Mouse (Mus musculus) c-Kit-positive CD71-positive TER-119-negative erythroid progenitor cells, embryonic 14.5 days (primary cell): ENCODE data around the gene Cfap58.

Experiments
- DNase-seq: peaks from one replicate; pipeline ENCODE4 v3.0.0-alpha.2; 2013; ENCODE audit warnings: low read depth

Gene Cfap58

DNA sequence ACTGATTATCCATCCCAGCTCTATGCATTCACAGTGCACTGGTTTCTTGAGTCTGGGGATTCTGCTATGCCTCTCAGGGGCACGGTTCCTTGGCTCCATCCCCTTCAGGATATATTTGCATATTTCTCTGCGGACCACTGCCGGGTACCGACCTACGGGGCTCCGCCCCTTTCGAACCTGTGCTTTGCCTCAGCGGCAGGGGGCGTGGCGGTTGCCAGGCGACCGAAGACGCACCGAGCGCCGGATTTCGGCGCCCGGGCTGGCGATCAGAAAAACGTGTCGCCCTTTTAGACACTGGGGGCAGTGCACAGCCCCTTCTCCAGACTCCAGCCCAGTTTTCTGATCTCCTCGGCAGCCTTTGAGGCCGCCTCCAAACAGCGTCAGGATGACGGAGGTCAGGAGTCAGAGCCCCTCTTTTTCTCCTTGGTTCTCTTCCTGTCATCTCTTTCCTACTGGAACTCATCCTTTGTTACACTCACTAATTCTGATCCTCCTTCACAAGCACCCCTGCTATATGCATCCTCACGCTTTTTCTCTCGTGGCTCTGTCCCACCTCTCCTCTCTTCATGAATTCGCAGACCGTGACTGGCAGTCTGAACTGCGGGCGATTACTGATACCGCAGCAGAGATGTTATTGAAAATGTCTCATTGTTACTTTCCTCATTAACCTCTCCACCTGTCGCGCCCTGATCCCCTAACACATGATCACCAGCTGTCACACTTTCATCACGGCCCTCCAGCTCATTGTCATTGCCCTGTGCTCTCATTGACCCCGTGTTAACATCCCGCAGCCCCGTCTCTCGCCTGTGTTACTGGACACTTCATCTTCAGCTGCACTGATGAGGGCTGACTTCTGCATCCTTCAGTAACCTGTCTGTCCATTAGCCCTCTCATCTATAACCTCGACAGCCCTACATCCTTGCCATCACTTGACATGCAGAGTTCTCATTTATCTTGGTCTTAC, at the start of gene Cfap58:
Gene Cfap58, plus strand, starts transcription at position 233 of the 964 bp plus-strand sequence.
- peak; percentile 19 for DNase-seq

DNA sequence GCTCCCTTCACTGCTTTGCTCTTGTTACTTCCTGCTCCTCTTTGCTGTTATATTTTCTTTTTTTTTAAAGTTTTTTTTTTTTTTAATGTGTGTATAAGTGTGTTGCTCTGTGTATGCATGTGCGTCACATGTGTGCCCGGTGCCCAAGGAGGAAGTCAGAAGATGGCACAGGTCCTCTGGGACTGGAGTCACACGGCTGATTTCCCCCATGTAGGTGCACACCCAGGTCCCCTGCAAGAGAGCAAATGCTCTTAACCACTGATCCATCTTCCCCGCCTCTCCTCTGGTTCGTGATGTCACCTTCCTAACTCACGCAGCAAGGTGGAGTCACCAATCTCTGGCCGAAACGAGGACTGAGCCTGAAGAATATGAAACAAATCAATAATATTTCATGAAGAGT, 49.4 kb upstream of the Cfap58 start:
- no peak for DNase-seq

DNA sequence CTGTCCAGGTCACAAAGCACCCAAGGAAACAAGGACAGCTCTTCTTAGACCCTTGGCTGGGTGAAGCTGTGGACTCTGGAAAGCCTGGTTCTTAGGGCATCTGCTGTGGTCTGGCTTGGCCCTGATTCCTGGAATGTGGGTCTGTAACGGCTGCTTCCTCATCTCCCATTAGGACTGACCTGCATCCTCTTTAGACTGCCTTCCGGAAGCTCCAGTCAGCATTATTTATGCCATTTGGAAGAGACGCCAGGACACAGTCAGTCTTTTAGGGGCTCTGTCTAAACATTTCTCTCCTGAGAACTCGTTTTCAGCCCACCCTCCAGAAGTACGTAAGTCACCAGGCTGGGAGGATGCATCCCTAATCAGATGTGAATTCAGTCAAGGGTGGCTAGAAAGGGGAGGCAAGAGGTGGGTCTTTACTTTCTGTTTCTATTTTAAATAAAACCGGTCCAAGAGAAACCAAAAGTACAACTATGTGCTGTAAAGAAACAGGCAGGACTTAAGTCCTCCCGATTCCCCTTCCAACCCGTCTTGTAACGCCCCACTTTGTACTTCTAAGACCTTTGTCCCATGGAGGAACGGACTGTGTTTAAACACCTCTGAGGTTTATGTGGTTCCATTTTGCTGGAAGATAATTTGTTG, 46.9 kb upstream of the Cfap58 start:
- no peak for DNase-seq

DNA sequence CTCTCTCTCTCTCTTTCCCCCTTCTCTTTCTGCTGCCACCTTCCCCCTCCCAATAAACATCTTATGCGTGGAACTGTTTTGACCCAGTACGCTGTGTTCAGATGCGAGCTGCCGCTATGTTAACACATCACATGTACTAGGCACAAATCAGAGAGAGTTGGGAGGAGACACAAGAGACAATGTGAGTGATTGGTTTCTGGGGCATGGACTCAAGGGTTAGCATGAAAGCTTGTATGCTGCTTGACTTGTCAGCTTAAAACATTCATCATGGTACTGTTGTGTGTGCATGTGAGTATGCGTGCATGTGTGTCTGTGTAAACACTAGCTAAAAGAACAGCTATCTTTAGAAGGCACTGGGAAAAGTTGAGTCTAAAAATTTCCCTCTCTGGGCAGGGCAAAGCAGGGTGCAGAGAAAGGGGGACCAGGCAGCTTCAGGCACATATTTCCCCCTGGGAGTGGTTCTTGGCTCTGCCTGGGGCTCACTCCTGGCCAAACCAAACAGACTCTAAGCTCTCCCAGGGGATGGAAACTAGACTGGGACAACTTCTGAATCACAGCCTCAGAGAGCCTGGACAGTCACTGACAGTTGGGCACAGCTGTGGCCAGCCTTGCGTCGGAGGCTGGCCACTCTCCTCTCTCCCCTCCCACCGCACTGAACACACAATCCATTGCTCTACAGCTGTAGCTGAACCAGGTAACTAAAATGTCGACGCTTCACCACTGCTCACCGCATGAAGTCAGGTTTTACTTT, 45.7 kb upstream of the Cfap58 start:
- no peak for DNase-seq

DNA sequence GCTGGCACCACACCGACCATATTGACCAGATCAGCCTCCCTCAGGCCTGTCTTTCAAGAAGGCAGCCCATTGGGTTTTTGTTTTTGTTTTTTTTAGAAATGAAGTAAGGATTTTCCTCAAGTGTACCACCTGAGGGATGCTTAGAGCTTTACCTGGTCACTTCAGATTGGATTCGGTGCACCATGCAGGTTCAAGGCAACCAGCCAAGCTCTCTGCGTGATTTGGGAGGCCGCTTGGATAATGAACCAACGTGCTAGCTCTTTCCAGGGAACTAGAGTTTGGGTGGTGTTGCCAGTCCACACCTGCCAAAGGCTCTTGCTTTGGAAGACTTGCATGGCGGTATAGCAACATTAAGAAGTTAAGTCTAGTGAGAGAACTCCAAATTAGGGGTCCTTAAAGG, 44.4 kb upstream of the Cfap58 start:
- DNase-seq = no peak

DNA sequence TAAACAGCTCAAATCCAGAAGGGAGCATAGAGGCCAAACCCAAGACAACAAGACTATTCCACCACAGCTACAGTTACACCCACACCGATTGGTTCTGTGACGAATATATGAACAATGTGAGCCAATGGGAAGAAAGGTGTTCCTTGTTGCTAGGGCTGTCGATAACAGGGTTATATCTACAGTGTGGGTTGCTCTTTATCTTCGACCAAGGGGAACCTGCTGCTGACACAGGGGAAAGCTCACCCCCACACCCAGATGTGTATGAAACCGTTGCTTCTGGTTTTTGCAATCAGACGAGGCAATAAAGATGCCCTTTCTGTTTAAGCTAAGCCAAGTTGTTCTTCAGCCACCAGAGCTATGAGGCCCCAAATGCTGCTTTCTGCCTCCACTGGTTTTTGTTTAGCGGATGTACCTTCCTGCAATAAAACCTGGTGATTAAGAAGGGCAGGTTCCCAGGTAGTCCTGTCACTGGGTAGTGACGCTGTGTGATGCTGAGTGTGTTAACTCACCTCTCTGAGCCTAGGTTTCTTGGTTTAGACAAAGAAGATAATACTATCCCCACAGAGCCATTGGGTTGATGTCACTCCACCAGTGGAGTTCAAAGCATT, 38.9 kb upstream of the Cfap58 start:
- DNase-seq = peak; percentile 72

DNA sequence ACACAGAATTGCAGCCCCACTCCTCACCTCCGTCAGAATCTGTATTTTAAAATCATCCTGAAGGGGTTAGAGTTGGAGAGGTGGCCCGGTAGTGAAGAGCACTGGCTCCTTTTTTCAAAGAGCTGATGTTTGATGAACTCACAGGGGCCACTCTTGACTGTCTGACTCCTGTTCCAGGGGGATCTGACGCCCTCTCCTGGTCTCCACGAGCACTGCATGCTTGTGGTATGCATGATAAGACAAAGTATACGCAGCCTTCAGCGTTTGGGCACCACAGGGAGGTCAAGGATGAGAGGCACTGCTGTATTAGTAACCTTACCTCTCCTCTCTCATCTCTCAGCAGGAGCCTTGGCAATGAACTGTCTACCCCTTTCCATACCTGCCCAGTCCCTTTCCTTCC, 37.5 kb upstream of the Cfap58 start:
- no peak for DNase-seq

DNA sequence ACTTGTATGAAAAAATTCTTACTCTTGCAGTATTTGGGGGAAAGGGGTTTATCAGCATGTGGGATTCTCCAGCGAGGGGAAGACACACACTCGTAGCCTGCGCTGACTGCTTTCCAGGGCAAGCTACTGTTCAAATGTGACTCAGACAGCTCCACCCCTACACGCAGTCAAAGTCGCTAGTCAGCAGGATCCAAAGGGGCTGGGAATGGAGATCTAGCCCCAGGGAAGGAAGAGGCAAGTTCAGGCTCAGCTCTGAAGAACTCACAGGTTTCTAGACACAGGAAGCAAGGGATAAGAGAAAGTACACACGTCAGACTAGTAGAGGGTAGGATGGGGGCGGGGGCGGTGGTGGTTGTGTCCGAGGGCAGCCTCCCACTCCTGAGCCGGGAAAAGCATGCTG, 36.9 kb upstream of the Cfap58 start:
- DNase-seq = no peak

DNA sequence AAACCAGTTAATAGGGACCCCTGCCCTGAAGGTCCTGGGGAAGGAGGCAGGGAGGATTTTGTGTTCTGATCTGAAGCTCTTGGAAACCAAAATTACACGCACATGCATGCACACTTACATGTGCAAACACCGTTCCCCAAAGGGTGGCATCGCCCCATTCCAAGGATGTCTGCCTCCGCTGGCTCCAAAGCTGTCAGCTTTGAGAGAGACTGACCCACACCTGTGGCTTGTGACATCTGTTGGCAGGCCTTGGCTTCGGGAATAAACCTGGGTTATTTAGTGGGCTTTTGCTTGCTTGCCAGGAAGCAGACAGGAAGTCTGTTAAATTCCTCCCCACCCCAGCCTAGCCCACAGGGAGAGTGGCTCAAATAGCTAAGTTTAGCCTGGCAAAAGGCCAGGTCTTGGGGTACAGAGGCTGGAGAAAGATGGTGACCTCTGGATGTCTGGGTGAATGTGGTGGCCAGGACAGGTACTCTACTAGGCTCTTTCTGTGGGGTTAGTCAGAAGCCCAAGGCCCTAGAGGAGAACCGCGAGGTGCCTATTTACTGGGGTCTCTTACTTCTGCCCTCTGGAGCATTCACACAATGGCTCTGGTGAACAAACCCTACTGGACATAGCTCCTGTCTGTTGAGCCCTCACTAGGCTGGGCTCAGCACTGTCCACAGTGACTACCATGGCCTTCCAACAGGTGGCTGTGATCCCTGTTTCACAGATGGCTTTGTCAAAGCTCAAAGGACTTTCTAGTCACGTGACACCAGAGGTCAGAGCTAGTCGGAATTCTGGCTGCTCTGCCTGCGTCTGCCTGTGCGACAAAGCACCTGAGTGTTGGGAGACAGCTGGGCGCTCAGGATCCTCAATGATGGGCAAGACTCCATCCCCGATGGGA, 34.9 kb upstream of the Cfap58 start:
- no peak for DNase-seq

DNA sequence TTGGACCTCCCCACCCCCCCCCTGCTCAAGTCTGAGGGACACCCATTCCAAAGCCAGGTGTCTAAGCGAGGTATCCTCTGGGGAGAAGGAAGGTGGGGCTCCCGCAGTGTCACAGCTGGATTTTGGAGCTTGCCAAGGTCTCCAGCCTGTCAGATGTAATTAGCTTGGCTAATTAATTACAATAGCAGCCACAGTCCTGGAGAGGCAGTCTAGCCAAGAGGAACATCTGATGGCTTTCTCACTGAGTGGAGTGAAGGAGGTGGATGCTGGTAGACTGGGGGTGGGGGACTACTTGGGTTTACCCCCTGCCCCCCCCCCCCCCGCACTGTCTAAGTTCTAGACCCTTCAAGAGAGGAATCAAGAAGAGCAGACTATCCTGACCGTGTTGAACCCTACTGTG, 33.8 kb upstream of the Cfap58 start:
- no peak for DNase-seq

DNA sequence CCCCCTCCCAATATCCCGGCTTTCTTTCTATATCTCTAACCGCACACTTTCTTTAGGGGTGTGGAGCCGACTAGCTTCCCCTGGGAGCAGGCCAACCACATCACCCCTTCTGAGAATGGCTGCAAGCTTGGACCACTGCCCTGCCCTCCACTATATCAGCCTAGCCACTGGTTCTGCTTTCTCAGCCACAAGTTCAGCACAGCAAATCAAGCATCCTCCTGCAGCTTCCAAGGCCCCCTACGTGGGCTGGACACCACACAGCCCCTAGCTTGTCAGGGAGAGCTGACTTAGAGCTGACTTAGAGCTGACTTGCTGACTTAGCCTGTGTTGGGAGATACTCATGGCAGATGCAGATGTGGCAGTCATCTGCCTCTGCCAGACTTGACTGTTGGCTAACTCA, 32.4 kb upstream of the Cfap58 start:
- DNase-seq = no peak

DNA sequence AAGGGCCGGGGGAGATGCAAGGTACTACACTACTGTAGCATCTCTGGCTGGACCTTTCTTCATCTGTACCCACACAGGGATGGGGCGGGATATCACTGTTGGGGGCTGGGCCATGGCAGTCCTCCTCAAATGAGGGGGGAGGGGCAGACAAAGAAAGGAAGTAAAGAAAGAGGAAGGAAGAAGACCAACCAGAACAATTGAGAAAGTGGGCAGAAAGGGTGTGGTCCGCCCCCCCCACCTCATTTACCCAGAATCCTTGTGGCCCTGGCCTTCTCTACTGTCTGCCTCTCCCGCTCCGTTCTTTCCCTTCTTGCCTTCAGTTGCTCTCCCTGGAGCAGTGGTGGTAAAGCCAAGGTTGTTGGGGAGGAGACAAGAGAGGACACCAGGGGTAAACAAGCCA, 31.9 kb upstream of the Cfap58 start:
- no peak for DNase-seq

DNA sequence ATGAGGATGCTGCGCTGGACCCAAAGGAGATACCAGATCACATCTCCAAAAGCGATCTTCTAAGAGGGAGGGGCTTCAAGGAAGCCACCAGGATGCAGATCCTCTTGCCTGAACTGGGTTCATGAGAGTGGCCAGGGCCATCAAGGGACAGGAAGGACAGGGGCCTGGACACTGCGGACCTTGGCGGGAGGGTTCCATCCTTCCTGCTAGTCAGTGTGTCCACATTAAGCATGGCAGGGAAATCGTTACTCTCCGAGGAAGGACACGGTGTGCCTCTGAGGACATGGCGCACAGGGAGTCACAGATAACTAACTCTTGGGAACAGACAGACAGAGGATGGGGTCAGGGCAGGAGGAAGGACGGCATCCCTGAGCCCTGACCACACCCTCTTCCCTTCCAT, 29.9 kb upstream of the Cfap58 start:
- no peak for DNase-seq

DNA sequence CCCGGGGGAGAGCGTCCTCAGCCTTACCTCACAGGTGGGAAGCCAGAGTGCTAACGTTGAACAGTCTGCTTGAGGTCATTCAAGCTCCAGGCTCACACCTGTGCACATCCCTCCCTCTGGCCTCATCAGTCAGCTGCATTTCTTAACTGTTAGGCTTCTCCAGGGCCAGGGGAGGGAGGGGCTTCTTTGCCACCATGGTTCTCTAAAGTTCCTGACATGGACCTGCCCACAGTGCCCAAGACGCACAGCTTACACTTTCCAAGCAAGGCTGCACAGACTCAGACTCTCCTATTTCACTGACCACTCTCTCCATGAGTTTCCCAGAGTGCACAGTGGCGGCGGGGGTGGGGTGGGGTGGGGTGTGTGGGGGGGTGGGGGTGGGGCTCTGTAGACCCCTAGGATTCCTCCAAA, 28.5 kb upstream of the Cfap58 start:
- DNase-seq = no peak

DNA sequence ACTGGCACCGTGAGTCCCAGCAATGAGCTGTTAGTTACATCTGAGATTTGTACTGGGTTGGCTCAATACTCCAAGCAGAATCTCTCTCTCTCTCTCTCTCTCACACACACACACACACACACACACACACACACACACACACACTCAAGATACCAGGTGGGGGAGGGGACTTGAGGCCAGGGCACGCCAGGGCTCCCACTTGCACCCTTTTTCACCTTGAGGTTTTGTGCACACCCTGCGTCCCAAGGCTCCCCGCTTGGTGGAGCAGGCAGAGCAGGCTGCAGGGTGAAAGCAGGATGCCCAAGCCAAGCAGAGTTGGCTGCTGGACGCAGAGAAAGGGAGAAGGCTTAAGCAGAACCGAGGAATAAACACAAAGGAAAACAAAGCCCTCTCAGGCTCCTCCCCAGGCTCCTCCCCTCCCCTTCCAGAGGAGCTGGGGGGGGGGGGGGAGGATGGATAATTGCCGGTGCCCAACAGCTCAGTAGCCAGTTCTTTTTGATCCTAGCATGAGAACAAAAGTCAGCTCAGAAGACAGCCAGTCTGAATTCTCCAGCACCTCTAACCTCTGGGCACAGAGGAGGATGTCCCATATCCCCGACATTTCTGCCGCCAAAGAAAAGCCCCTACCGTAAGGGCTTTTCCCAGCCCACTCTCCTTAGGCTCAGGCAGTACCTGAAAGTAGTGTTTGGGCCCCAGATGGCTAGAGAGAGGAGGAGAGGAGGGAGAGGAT, 27.9 kb upstream of the Cfap58 start:
- DNase-seq = no peak

DNA sequence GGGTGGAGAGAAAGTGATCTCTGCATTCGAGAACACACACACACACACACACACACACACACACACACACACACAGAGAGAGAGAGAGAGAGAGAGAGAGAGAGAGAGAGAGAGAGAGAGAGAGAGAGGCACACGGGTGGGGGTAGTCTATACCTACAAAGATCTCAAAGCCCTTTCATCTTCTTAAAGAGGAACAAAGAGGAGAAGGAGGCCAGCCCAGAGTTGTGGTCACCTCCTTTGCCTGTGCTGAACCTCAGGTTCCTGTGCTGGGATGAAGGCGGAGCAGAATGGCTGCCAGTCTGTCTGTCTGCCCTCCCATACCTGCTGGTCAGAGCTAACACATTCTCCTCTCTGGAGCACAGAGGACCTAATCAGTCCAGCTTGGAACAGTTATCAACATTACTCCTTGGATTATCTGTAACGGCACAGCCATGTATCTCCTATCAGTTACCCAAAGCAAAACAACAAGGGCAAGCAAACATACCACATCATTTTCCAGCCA, 27.3 kb upstream of the Cfap58 start:
- no peak for DNase-seq

DNA sequence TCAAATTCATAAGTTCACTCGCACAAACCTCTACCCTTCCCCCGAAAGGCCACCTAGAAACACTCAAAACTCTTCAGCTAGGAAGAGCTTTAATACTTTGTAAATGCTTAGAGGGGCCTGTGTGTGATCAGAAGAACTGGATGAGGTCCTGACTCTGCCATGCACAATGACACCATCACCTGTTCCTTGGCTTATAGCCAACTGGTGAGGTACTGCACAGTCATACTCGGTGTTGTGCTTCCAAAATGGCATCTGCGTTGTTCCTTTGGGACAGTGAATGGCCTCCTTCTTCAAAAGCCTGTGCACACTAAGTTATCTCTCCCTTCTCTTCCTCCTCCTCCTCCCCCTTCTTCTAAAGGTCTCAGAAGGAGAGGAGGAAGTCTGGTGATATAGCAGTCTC, 26.7 kb upstream of the Cfap58 start:
- no peak for DNase-seq

DNA sequence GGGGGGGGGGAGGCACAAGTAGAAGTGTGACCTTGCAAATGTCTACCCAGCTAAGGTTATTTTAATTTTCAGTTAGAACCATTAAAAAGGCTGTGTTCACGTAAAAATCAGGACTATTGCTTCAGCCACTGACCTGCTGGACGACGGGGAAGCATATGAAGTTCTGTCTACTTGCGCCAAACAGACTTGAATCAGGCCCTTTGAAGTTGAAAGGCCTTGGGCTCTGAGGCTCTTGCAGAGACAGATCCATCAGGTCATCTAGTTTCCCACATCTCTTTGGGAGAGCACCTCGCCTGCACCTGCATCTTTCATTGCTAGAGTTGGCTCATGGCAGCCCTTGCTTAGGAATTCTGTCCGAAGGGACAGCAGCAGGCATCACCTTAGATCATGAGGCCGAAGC, 24.1 kb upstream of the Cfap58 start:
- no peak for DNase-seq

DNA sequence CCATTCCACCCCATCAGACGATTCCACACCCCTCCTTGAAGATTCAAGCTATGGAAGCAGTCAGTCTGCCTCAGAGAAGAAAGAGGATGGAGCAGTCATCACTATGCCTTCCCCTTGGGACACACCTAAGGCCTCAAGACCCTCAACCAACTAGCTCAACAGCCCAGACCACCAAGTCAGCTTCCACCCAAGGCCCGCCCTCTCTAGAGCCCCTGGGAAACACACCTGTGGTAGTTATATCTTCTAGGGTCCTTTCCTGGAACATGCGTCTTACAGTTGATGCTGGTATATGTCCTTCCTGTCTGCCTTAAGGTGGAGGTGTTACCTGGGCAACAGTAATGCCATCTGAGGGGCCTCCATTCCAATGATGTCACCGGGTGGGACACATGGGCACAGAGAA, 23.3 kb upstream of the Cfap58 start:
- DNase-seq = no peak

DNA sequence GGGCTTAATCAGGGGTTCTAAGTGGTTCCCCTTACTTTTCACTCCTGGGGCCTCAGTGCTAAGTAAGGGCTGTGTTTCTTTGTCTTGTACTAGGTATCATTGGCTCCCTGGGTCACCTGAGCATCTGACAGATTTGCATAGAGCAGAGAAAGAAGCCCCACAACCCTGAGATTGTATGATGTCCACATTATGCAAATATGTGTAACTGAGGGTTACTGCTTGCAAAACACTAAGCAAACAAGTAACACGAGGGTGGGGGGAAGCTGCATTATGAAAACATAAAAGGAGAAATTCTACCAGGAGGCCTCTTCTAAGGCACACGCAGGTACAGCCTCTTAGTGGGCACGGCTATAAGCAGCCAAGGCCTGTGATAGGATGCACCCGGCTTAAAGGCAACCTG, 22.2 kb upstream of the Cfap58 start:
- no peak for DNase-seq
